Mouse (Mus musculus) hindbrain, embryonic 11.5 days (tissue): ENCODE data around the gene Neurl3. TPM values are rescaled to one million over a fixed set of nuclear protein-coding genes. Genes with fewer than 3 reads are reported as not detected.

Experiments
- ATAC-seq: fragments of 200-750 bp; cut with Nextera tagmentation; 2 replicates; pipeline ENCODE4 v1.8.0; 2017; ENCODE audit warnings: mild to moderate bottlenecking, moderate TSS enrichment, moderate library complexity; ENCODE audit not compliant: low FRiP score
- DNase-seq: peaks from one replicate; pipeline ENCODE4 v3.0.0-alpha.2; 2015; ENCODE audit warnings: low spot score
- H3K27ac ChIP-seq: fragments of 300-500 bp; sonication (generic); 2 replicates; pipeline ENCODE4 v1.5.1; 2014; ENCODE audit warnings: mild to moderate bottlenecking, low read depth, low read length
- H3K27me3 ChIP-seq: fragments of 300-500 bp; sonication (generic); 2 replicates; pipeline ENCODE4 v1.6.1; 2014; ENCODE audit warnings: mild to moderate bottlenecking, low read length, moderate library complexity, mixed read lengths; ENCODE audit not compliant: control insufficient read depth, insufficient read depth
- H3K36me3 ChIP-seq: fragments of 300-500 bp; sonication (generic); 2 replicates; pipeline ENCODE4 v1.6.1; 2014; ENCODE audit warnings: mild to moderate bottlenecking, low read length, moderate library complexity, mixed read lengths; ENCODE audit not compliant: control insufficient read depth, insufficient read depth
- H3K4me1 ChIP-seq: fragments of 300-500 bp; sonication (generic); replicated peaks from 2 replicates; pipeline ENCODE4 v1.6.1; 2014; ENCODE audit warnings: low read length, mixed read lengths; ENCODE audit not compliant: control insufficient read depth, insufficient read depth
- H3K4me2 ChIP-seq: fragments of 300-500 bp; sonication (generic); replicated peaks from 2 replicates; pipeline ENCODE4 v1.6.1; 2014; ENCODE audit warnings: mild to moderate bottlenecking, low read depth, low read length
- H3K4me3 ChIP-seq: fragments of 300-500 bp; sonication (generic); 2 replicates; pipeline ENCODE4 v1.5.1; 2014; ENCODE audit warnings: low read depth, low read length
- H3K9ac ChIP-seq: fragments of 300-500 bp; sonication (generic); 2 replicates; pipeline ENCODE4 v1.6.1; 2014; ENCODE audit warnings: low read depth, low read length
- H3K9me3 ChIP-seq: fragments of 300-500 bp; sonication (generic); 2 replicates; pipeline ENCODE4 v1.6.1; 2016; ENCODE audit warnings: low read length; ENCODE audit not compliant: control insufficient read depth
- WGBS: fragments of 180-500 bp; shearing (Covaris S2); extraction: QIAGEN DNeasy Blood & Tissue Kit; methylation state at CpG from one replicate; pipeline ENCODE4 v1.1.7; 2014; 5-methylcytosine and 5-hydroxymethylcytosine counted together
- polyA plus RNA-seq: library from polyadenylated mRNA; unstranded; fragments of >200 nt; fragmentation: Nextera tagmentation; extraction: Ambion mirVana; gene quantifications from 2 replicates; pipeline ENCODE4 v1.2.1, GENCODE M21; 2014

The Neurl3 gene
- polyA plus RNA-seq, 1 experiment from 2014 or later: 1.3 TPM

- ATAC-seq (no peak), DNase-seq (no peak)
- Histone ChIP-seq H3K4me1 (no peaks in the 10 kb centered on the region), H3K27ac (no peak overlapping the region), H3K36me3 (no peaks in the 10 kb centered on the region), H3K27me3 (no peaks in the 10 kb centered on the region), H3K9ac (no peak overlapping the region), H3K9me3 (no peaks in the 10 kb centered on the region), H3K4me3 (no peak overlapping the region), H3K4me2 (no peak overlapping the region)
- WGBS: 82% methylated on average over 3 of the region's 3 CpGs
Measured at GRCm38 (mm10) chr1:36280938-36281337, 6.5 kb upstream of the Neurl3 start.

- WGBS: 28% methylated on average over 3 of the region's 3 CpGs
- Histone ChIP-seq H3K4me3 (no peak overlapping the region), H3K4me1 (no peaks in the 10 kb centered on the region), H3K27me3 (no peaks in the 10 kb centered on the region), H3K4me2 (no peak overlapping the region), H3K9me3 (no peaks in the 10 kb centered on the region), H3K36me3 (no peaks in the 10 kb centered on the region), H3K9ac (no peak overlapping the region), H3K27ac (no peak overlapping the region)
- DNase-seq (peak; percentile 89), ATAC-seq (no peak)
Measured at GRCm38 (mm10) chr1:36279202-36279601, 4.7 kb upstream of the Neurl3 start.

GRCm38 (mm10) chr1:36277267-36278060 lies 3.0 kb upstream of the Neurl3 start:
- 0 out of 2 replicates have a peak, but pooled peaks have one; percentile 37 for ATAC-seq
- no peaks in the 10 kb centered on the region for H3K36me3 ChIP-seq

GRCm38 (mm10) chr1:36275635-36276389 lies 1.3 kb upstream of the Neurl3 start:
- Histone ChIP-seq H3K4me1 (0 out of 2 replicates have a peak, but pooled peaks cover 2% of the 10 kb centered on the region), H3K27me3 (no peaks in the 10 kb centered on the region), H3K9me3 (no peaks in the 10 kb centered on the region), H3K4me3 (no peak overlapping the region), H3K36me3 (no peaks in the 10 kb centered on the region), H3K9ac (no peak overlapping the region), H3K4me2 (no peak overlapping the region), H3K27ac (no peak overlapping the region)
- no peak for ATAC-seq
- 77% methylated on average over 13 of the region's 13 CpGs for WGBS
- no peak for DNase-seq

More at GRCm38 (mm10) chr1:36277267-36278060, 3.0 kb upstream of the Neurl3 start:
- H3K4me1 ChIP-seq: 0 out of 2 replicates have a peak, but pooled peaks cover 2% of the 10 kb centered on the region
- no peak overlapping the region for H3K4me3 ChIP-seq
- no peaks in the 10 kb centered on the region for H3K27me3 ChIP-seq
- H3K9ac ChIP-seq: no peak overlapping the region
- DNase-seq: peak; percentile 85
- H3K4me2 ChIP-seq: no peak overlapping the region
- no peaks in the 10 kb centered on the region for H3K9me3 ChIP-seq
- WGBS: 24% methylated on average over 7 of the region's 7 CpGs
- H3K27ac ChIP-seq: no peak overlapping the region

- H3K9me3 ChIP-seq: no peaks in the 10 kb centered on the region
- no peak overlapping the region for H3K9ac ChIP-seq
- no peaks in the 10 kb centered on the region for H3K36me3 ChIP-seq
- H3K27me3 ChIP-seq: peaks cover 7% of the 10 kb centered on the region; the same call in 1 of the 2 replicates
- 38% methylated on average over 9 of the region's 9 CpGs for WGBS
- DNase-seq (no peak), ATAC-seq (no peak)
- no peak overlapping the region for H3K4me2 ChIP-seq
- H3K27ac ChIP-seq: no peak overlapping the region
- 0 out of 2 replicates have a peak, but pooled peaks cover 2% of the 10 kb centered on the region for H3K4me1 ChIP-seq
- no peak overlapping the region for H3K4me3 ChIP-seq
Measured at GRCm38 (mm10) chr1:36273288-36273687, 1.2 kb downstream of the Neurl3 start.

GRCm38 (mm10) chr1:36272546-36272945 lies 1.9 kb downstream of the Neurl3 start:
- Histone ChIP-seq H3K36me3 (no peaks in the 10 kb centered on the region), H3K9me3 (no peaks in the 10 kb centered on the region), H3K27ac (no peak overlapping the region), H3K4me1 (0 out of 2 replicates have a peak, but pooled peaks cover 2% of the 10 kb centered on the region), H3K9ac (no peak overlapping the region), H3K4me3 (no peak overlapping the region), H3K27me3 (peaks cover 7% of the 10 kb centered on the region; the same call in 1 of the 2 replicates), H3K4me2 (no peak overlapping the region)
- 86% methylated on average over 5 of the region's 5 CpGs for whole genome bisulfite sequencing
- DNase-seq (no peak), ATAC-seq (no peak; the same call in 1 of the 2 replicates)

GRCm38 (mm10) chr1:36271516-36272230 lies 2.8 kb downstream of the Neurl3 start:
- ATAC-seq: peak; percentile 44; the same call in 1 of the 2 replicates

GRCm38 (mm10) chr1:36270666-36271065 lies 3.8 kb downstream of the Neurl3 start:
- Histone ChIP-seq H3K4me2 (no peak overlapping the region), H3K4me3 (no peak overlapping the region), H3K9me3 (no peaks in the 10 kb centered on the region), H3K9ac (no peak overlapping the region), H3K4me1 (0 out of 2 replicates have a peak, but pooled peaks cover 2% of the 10 kb centered on the region), H3K36me3 (no peaks in the 10 kb centered on the region), H3K27me3 (peaks cover 7% of the 10 kb centered on the region; the same call in 1 of the 2 replicates), H3K27ac (no peak overlapping the region)
- WGBS: 53% methylated on average over 3 of the region's 3 CpGs
- DNase-seq (no peak), ATAC-seq (no peak)

More at GRCm38 (mm10) chr1:36271516-36272230, 2.8 kb downstream of the Neurl3 start:
- 76% methylated on average over 8 of the region's 8 CpGs for WGBS
- H3K36me3 ChIP-seq: no peaks in the 10 kb centered on the region
- no peak for DNase-seq
- peaks cover 7% of the 10 kb centered on the region; the same call in 1 of the 2 replicates for H3K27me3 ChIP-seq
- 0 out of 2 replicates have a peak, but pooled peaks cover 2% of the 10 kb centered on the region for H3K4me1 ChIP-seq
- H3K27ac ChIP-seq: no peak overlapping the region
- no peaks in the 10 kb centered on the region for H3K9me3 ChIP-seq
- H3K4me3 ChIP-seq: no peak overlapping the region
- H3K4me2 ChIP-seq: no peak overlapping the region
- H3K9ac ChIP-seq: no peak overlapping the region
